Mouse (Mus musculus) T-helper 1 cell (primary cell): Measurements from ENCODE around the gene Bmp7.

Experiments
- in situ Hi-C: fragments of 300-600 bp; cut with MboI, MseI; formaldehyde crosslinking; loops from one replicate; pipeline ENCODE4 v1.15.1; 2025; ENCODE audit warnings: high pct_unique_total_duplicates

Gene Bmp7

GRCm38 (mm10) chr2:172940003-172940798 lies at the start of gene Bmp7:
Bmp7 (minus strand) TSS chr2:172940321.
- in situ Hi-C loops: no loop called here

DNA sequence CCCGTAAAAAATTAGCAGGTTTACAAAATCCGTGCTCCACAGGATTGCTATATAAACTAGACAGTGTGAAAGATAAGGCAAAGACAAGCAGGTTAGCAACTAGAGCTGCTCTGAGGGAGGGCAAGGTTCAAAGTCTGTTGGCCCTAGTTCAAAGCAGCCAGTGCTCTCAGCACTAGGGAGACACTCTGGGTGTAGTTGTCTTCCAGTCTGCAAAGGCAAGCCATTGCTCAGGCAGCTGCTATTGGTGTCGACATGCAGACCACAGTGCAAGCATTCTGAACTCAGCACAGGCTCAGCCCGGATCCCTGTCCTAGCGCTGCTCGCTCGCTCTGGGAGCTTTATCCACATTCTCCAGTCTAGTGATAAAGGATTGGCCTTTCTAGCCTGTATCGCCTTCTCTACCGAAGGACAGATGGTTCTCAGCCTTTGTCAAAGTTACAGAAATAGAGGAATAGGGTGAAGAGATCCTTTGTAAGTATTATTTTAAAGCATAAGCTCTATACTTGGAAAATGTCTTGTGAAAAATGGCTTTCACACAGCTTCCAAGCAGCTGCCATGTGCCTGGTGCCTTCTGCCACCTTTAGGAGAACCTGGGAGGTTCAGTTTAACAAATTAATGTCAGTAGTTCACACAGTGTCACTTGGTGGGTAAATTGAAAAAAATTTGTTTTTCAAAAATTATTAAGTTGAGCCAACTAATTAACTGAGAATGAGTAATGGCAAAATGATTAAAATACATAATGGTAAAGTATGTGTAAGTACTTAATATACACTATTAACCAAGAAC lies 42.8 kb upstream of the Bmp7 start:
- in situ Hi-C loops: no loop called here

DNA sequence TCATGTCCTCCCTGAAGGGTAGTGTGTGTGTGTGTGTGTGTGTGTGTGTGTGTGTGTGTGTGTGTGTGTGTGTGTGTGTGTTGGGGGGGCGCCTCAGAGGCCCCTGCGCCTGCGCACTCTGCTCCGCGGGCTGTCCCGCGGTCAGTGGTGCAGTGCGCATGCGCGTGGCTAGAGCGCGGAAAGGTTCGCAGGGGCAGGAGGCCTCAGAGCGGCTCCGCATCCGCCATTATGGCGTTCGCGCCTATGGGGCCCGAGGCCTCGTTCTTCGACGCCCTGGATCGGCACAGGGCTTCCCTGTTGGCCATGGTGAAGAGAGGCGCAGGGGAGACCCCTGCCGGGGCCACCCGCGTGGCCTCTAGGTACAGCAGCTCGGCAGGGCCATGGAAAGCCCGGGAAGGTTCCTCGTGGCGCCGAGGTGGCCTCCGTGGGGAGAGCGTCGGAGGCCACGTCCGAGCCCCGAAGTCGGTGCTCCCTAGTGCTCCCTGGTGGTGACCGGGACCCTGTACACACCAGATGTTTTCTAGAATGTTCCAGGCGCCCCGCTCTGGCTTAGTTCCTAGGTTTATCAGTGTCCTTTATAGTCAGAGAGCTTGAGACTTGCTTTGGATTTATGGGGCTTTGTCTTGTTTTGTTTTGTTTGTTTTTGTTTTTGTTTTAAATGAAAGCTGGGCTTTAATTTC lies 39.7 kb upstream of the Bmp7 start:
- in situ Hi-C loops: no loop called here

DNA sequence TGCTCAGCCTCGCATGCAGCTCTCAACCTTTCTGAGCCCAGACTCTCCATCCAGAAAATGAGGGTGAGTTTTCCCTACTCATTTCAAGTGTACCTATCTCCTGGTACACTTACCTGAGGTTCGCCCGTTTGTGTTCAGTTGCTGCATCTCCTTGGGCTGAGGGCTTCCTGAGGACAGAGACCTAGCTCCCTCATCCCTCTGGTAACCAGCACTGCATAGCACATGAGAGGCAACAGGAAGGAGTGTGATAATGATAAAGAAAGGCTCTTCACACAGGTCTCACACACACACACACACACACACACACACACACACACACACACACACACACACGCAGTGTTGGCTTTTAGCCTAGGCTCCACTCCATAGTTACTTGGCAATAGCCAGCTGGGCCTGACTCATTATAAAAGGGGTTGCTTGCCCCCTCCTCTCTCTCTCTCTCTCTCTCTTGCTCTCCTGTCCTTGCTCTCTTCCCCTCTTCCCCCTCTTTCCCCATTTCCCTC lies 38.1 kb upstream of the Bmp7 start:
- in situ Hi-C loops: no loop called here

GRCm38 (mm10) chr2:172977409-172978130 lies 37.4 kb upstream of the Bmp7 start, which contains the start of gene Spo11:
Spo11 (plus strand) TSS chr2:172977700.
- in situ Hi-C loops: no loop called here

DNA sequence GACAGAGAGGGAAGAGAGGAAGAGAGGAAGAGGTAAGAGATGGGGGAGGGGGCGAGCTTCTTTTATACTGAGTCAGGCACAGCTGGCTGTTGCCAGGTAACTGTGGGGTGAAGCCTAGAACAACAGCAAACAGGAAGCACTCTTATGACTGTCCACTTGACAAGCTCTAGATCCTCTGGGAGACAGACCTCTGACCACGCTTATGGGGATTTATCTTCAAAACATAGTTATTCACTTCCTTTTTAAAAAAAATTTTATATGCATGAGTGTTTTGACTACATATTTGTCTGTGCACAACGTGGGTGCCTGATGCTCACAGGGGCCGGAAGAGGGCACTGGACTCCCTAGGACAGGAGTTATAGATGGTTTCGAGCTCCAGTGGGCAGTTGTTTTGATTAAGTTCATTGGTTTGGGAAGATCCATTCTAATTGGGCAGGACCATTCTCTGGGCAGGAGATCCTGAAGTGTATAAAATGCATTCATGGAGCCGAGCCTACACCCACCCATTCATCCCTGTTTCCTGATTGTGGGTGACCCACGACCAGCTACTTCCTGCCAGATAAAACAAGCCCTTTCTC lies 36.6 kb upstream of the Bmp7 start:
- in situ Hi-C loops: no loop called here

DNA sequence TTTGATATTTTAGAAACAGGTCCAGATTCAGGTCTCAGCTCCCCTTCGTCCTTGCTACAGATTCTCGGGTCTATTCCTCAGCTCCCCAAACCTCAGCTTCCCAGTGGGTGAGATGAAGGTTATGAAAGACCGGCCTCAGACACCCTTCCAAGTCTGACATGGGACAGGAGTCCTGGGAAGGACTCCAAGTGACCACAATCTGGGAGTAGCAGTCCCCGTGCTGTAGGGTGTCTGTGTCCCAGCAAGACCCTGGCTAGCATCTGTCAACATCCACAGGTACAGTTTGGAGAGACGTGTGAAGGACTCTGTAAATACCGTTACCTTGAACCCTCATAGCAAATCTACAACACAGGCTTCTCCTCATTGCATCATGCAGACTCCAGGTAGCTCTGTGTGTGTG lies 35.0 kb upstream of the Bmp7 start:
- in situ Hi-C loops: no loop called here

DNA sequence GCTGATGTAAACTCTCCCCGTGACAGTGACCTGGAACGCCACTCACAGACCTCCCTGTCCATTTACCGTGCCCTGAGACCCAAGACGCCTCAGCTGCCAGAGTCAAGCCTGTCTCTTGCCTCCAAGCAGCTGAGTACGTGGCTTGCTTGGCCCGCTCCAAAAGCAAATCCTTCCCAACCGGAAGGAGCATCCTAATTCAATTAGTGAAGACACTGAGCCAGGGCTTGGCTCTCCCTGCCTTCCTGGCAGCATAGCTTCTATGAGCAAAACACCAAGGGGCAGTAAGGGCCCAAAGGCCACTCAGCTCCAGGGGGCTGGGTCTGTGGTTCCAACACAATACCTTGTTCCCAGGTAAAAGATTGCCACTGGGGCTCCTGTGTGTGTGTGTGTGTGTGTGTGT lies 34.6 kb upstream of the Bmp7 start:
- in situ Hi-C loops: no loop called here

GRCm38 (mm10) chr2:172973806-172974565 lies 33.9 kb upstream of the Bmp7 start:
- in situ Hi-C loops: no loop called here

DNA sequence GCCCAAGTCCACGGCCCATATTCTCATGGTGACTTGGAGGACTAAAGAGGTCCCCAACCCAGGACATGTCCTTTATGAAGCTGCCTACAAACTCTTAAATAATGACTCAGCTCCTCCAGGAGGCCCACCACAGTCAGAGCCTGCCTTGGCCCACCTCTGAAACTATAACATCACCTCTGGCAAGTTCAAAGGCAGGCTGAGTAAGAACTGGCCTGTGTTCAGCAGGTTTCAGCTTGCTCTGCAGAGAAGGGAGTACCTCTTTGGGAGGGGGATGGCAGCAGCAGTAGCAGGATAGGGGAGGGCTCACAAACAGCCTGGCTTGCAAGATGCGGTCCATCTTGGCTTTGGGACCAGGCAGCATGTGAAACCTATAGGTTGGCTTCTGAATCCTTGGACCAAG lies 31.7 kb upstream of the Bmp7 start:
- in situ Hi-C loops: no loop called here

- in situ Hi-C loops: no loop called here
Measured at GRCm38 (mm10) chr2:172966480-172966879, 26.4 kb upstream of the Bmp7 start.

- in situ Hi-C loops: no loop called here
Measured at GRCm38 (mm10) chr2:172965249-172965648, 25.1 kb upstream of the Bmp7 start.

GRCm38 (mm10) chr2:172961211-172961610 lies 21.1 kb upstream of the Bmp7 start:
- in situ Hi-C loops: no loop called here

GRCm38 (mm10) chr2:172960350-172960749 lies 20.2 kb upstream of the Bmp7 start:
- in situ Hi-C loops: no loop called here

- in situ Hi-C loops: no loop called here
Measured at GRCm38 (mm10) chr2:172959006-172959768, 19.1 kb upstream of the Bmp7 start.

DNA sequence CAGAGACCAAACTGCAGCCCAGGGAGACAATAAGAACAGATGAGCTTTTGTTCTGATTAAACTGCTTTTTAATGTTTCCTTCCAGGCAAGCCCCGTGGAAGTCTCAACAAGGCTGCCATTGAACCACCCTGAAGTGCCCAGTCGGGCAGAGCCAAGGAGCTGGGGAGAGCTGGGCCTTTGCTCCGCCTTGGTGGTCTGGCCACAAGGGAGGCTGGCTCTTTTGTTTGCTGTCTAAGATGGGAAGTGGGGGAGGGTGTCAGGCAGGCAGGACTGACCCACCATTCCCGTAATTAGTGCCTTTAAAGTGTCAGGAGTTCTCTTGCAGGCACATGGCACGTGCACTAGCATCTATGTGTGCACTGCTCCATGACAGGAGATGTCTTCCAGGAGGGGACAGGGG lies 18.5 kb upstream of the Bmp7 start:
- in situ Hi-C loops: no loop called here

GRCm38 (mm10) chr2:172951976-172952375 lies 11.9 kb upstream of the Bmp7 start:
- in situ Hi-C loops: no loop called here

DNA sequence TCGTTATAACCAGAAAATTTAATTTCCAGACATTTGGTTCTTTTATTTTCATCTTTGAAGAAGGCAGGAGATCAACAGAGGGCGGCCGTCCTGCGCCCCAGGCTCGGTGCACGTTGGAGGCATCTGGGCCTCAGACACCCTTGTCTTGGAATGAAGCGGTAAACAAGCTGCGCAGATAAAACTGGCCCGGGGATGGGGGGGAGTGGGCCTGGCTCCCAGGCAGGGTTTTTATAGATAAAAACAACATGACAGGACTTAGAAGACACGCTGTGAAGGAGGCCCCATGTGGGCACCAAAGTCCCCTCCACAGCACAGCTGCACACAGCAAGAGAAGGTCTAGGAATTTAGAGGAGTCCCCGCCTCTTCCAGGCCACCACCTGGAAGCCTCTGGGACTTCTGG lies 10.6 kb upstream of the Bmp7 start:
- in situ Hi-C loops: no loop called here

DNA sequence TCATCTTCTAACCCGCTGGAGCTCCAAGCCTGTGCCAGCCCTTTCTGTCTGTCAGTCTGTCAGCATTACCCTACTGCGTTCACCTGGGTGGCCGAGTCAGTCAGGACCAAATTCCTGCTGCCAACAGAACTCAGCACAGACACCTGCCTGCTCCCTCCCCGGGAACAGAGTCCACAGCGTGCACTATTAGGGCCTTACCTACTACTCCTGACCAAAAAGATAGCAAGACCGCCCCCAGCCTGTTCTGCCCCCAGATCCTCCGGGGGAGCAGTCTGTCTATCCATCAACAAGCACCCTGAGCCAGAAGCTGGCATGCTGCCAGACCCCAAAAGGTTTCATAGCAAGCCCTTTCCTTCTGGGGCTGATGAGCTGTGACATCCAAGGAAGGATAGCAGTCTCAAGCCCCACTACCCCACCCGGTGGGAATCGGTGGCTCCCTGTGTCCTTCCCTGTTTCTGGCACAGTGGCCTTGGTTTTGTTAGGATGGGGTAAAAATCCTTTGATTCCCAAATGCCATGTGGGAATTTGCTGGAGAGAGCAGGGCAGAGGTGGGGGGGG lies 10.1 kb upstream of the Bmp7 start:
- in situ Hi-C loops: no loop called here
